Mouse (Mus musculus) embryonic facial prominence, embryonic 13.5 days (tissue): ENCODE results near the gene Ccn5. TPM values are rescaled to one million over a fixed set of nuclear protein-coding genes. Genes with fewer than 3 reads are reported as not detected.

Experiments
- ATAC-seq: fragments of 200-750 bp; cut with Nextera tagmentation; 2 replicates; pipeline ENCODE4 v1.8.0; 2017; ENCODE audit warnings: low read depth; ENCODE audit not compliant: insufficient number of reproducible peaks, insufficient read depth, low FRiP score, low TSS enrichment
- H3K27ac ChIP-seq: fragments of 300-500 bp; sonication (generic); 2 replicates; pipeline ENCODE4 v1.5.1; 2015; ENCODE audit warnings: moderate library complexity, mild to moderate bottlenecking, inconsistent platforms
- H3K27me3 ChIP-seq: fragments of 300-500 bp; sonication (generic); 2 replicates; pipeline ENCODE4 v1.6.1; 2015; ENCODE audit warnings: mild to moderate bottlenecking, inconsistent platforms
- H3K36me3 ChIP-seq: fragments of 300-500 bp; sonication (generic); 2 replicates; pipeline ENCODE4 v1.6.1; 2015; ENCODE audit warnings: mild to moderate bottlenecking, inconsistent platforms
- H3K4me1 ChIP-seq: fragments of 300-500 bp; sonication (generic); 2 replicates; pipeline ENCODE4 v1.6.1; 2015; ENCODE audit warnings: inconsistent platforms
- H3K4me2 ChIP-seq: fragments of 300-500 bp; sonication (generic); 2 replicates; pipeline ENCODE4 v1.6.1; 2015; ENCODE audit warnings: moderate library complexity, mild to moderate bottlenecking, inconsistent platforms
- H3K4me3 ChIP-seq: fragments of 300-500 bp; sonication (generic); 2 replicates; pipeline ENCODE4 v1.5.1; 2015; ENCODE audit warnings: mild to moderate bottlenecking, inconsistent platforms
- H3K9ac ChIP-seq: fragments of 300-500 bp; sonication (generic); 2 replicates; pipeline ENCODE4 v1.6.1; 2015; ENCODE audit warnings: mild to moderate bottlenecking, inconsistent platforms
- H3K9me3 ChIP-seq: fragments of 300-500 bp; sonication (generic); 2 replicates; pipeline ENCODE4 v1.6.1; 2016; ENCODE audit warnings: inconsistent platforms
- WGBS: fragments of 180-500 bp; shearing (Covaris S2); methylation state at CpG from one replicate; pipeline ENCODE4 v1.1.7; 2015; ENCODE audit warnings: mixed read lengths; 5-methylcytosine and 5-hydroxymethylcytosine counted together
- polyA plus RNA-seq: library from polyadenylated mRNA; unstranded; fragments of >200 nt; fragmentation: Nextera tagmentation; extraction: Ambion mirVana; gene quantifications from 2 replicates; pipeline ENCODE4 v1.2.1, GENCODE M21; 2015

Ccn5 gene
- polyA plus RNA-seq, 1 experiment from 2014 or later = 0.24 TPM

DNA sequence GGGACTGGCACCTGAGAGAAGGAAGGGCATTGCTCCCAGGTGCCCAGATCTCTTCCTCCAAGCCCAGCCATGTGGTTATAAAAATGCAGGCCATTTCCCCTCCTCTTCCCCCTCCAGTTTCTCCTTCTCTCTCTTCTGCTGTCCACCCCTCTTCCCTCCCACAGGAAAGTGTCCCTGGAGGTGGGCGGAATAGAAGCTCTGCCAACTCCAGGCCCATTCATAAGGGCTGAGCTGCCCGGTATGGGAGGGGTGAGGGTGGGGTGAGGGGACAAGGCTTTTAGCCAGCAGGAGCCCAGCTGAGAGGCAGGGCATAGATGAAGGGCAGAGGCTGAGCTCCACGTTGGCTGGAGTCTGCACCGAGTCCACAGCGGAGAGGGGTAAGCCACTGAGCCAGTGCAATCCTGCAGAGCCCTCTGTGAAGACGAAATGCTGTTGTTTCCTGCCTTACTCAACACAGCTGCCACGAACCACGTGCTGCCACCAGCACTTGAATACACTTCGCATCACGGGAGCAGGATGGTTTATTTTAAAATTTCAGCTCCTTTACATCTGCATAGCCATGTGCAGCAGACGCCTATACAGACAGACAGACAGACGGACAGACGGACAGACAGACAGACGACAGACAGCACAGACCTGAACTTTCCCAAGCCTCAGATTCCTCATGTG lies 56.3 kb downstream of the Ccn5 start:
- Histone ChIP-seq H3K27me3 (no peaks in the 10 kb centered on the region; the same call in 1 of the 2 replicates), H3K9ac (no peak overlapping the region), H3K36me3 (no peaks in the 10 kb centered on the region), H3K27ac (no peak overlapping the region), H3K4me2 (no peak overlapping the region), H3K9me3 (no peaks in the 10 kb centered on the region), H3K4me1 (peaks cover 5% of the 10 kb centered on the region), H3K4me3 (no peak overlapping the region)
- WGBS = 70% methylated on average over 14 of the region's 14 CpGs
- no peak for ATAC-seq

DNA sequence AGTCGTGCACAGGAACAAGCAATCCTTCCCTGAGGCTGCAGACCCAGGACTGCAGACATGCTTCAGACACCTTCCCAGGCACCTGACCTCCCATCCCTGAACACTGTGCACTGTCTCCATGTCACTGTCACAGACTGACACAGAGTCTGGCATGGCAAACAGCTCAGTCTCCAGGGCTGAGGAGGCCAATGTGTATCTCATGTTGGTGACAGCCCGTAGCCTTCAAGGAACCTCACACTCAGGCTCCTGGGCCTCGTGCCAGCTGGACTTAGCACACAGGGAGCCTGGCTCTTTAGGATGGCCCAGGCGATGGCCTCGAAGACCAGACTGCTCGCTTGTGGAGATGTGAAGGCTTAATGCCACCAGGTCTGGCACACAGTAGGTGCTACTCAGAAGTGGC lies 60.2 kb downstream of the Ccn5 start:
- Histone ChIP-seq H3K27me3 (peaks cover 7% of the 10 kb centered on the region; the same call in 1 of the 2 replicates), H3K4me3 (no peak overlapping the region), H3K36me3 (no peaks in the 10 kb centered on the region), H3K9me3 (no peaks in the 10 kb centered on the region), H3K4me2 (no peak overlapping the region), H3K27ac (no peak overlapping the region), H3K9ac (no peak overlapping the region), H3K4me1 (no peaks in the 10 kb centered on the region)
- WGBS = 79% methylated on average over 6 of the region's 6 CpGs
- ATAC-seq = no peak

Other genes starting within 250 kb of the Ccn5 start
- 41.4 and 42.3 TPM in 2 replicates for gene Ttpal, start 218.5 kb upstream of the Ccn5 start, polyA plus RNA-seq
- gene Serinc3, start 175.7 kb upstream of the Ccn5 start, polyA plus RNA-seq = 26.4 and 35.6 TPM in 2 replicates
- 105 and 113 TPM in 2 replicates for gene Pkig, start 162.5 kb upstream of the Ccn5 start, polyA plus RNA-seq
- 8.5 and 11.1 TPM in 2 replicates for gene Ada, start 70.6 kb upstream of the Ccn5 start, polyA plus RNA-seq
- not detected in 2 replicates for gene Kcnk15, start 32.8 kb downstream of the Ccn5 start, polyA plus RNA-seq
- 0.22 and 0.30 TPM in 2 replicates for gene Rims4, start 97.8 kb downstream of the Ccn5 start, polyA plus RNA-seq
- gene Ywhab, start 174.1 kb downstream of the Ccn5 start, polyA plus RNA-seq = 311 and 329 TPM in 2 replicates
- gene Pabpc1l, start 204.6 kb downstream of the Ccn5 start, polyA plus RNA-seq = 1.6 and 2.8 TPM in 2 replicates
- 19.0 and 19.8 TPM in 2 replicates for gene Stk4, start 249.5 kb downstream of the Ccn5 start, polyA plus RNA-seq